Mouse (Mus musculus): ENCODE measurements around the gene Clpx.

DNA sequence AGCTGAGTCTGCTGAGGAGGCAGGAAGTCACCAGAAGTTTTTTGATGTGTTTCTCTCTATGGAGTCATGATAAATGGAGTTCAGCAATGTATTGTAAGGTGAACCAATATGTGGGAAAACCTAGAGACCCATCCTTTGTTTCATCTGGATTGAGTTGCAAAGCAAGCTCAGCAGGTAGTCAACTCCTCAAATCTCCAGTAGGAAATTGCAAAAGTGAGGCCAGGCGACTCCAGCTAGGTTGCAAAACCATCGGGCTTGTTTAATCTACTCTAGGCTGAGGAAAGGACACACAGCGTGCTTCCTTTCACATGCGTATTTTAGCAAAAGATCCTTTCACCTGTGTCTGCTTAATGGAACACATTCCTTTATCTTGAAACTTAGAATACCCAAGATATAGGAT is 45.1 kb downstream of the Clpx start:
- TF ChIP-seq POLR2A (IDR thresholded peaks at IDR 0.05; ENCODE audit: low read depth, low read length) (no peak), CTCF (conservative IDR thresholded peaks at IDR 0.05; ENCODE audit: insufficient read depth, insufficient read length, low read depth, low read length) (no peak)

All from kidney, adult 2 months (tissue).